Comparison of ENCODE assay signal across 7 mouse cellular contexts in the genomic region with DNA sequence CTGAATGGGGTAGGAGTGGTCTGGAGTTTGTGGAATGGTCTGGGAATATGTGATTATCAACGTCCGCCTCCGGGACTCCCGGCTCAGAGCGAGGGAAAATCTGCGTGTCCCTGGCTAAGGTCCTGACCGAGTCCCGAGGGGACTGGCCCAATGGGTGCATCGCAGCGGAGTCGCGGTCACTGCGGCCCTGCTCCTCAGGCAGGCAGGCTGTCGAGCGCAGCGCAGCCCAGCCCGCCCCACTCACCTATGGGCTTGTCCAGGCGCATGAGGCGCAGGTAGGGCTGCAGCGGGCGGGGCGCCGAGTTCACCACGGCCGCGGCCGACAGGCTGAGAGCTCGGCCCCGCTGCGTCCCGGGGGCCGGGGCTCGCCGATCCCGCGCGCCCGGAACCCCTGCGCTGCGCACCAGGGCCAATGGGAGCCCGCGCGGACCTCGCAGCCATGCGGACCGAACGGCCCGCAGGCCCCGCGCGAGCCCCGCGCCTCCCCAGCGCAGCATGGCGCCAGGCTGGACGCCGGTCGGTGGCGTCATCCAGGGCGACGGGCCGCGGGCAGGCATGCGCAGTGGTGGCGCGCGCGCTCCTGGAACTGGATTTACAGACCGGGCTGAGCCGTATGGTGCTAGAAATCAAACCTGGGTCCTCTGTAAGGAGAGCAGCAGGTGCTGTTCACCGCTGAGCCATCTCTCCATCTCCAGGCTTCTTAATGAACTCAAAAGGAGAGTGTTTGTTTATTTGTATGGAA. TPM values are rescaled to one million over a fixed set of nuclear protein-coding genes. Genes with fewer than 3 reads are reported as not detected.
DNase-seq lines count a peak whose midpoint lies in the region; ATAC-seq and TF ChIP-seq lines count a peak whose summit lies in the region.

No protein-coding gene starts in this region.

- peak overlapping the region; percentile 74 for H3K27ac ChIP-seq in intestine, postnatal 0 days (ENCODE audit: low read depth, low read length)
- H3K27ac ChIP-seq in limb, embryonic 10.5 days: peak overlapping the region; percentile 93
- H3K27ac ChIP-seq in midbrain, embryonic 12.5 days (replicated peaks): peak overlapping the region; percentile 70

- H3K4me3 ChIP-seq in intestine, postnatal 0 days (ENCODE audit: low read depth, low read length): peak overlapping the region; percentile 84
- H3K4me3 ChIP-seq in limb, embryonic 10.5 days: peak overlapping the region; percentile 83
- peak overlapping the region; percentile 85 for H3K4me3 ChIP-seq in midbrain, embryonic 12.5 days

- H3K27me3 ChIP-seq in intestine, postnatal 0 days (replicated peaks; ENCODE audit: control insufficient read depth, insufficient read depth, low read length): no peaks in the 10 kb centered on the region
- H3K27me3 ChIP-seq in limb, embryonic 10.5 days (ENCODE audit: low read depth, poor library complexity, severe bottlenecking): no peaks in the 10 kb centered on the region
- H3K27me3 ChIP-seq in midbrain, embryonic 12.5 days: no peaks in the 10 kb centered on the region

- under 1% methylated on average over 64 of the region's 71 CpGs for WGBS in intestine, postnatal 0 days
- under 1% methylated on average over 71 of the region's 71 CpGs for WGBS in limb, embryonic 10.5 days
- WGBS in midbrain, embryonic 12.5 days: under 1% methylated on average over 71 of the region's 71 CpGs

- peaks cover 3% of the 10 kb centered on the region; the same call in 1 of the 2 replicates for H3K4me1 ChIP-seq in intestine, postnatal 0 days (replicated peaks; ENCODE audit: control insufficient read depth, insufficient read depth, low read length)
- H3K4me1 ChIP-seq in limb, embryonic 10.5 days: peaks cover 19% of the 10 kb centered on the region
- peaks cover 9% of the 10 kb centered on the region for H3K4me1 ChIP-seq in midbrain, embryonic 12.5 days

- H3K36me3 ChIP-seq in intestine, postnatal 0 days (ENCODE audit: control insufficient read depth, insufficient read depth): no peaks in the 10 kb centered on the region
- H3K36me3 ChIP-seq in limb, embryonic 10.5 days: peaks cover 14% of the 10 kb centered on the region
- no peaks in the 10 kb centered on the region for H3K36me3 ChIP-seq in midbrain, embryonic 12.5 days

- peak overlapping the region; percentile 75 for H3K9ac ChIP-seq in intestine, postnatal 0 days (ENCODE audit: low read depth, low read length)
- H3K9ac ChIP-seq in midbrain, embryonic 12.5 days (replicated peaks): peak overlapping the region; percentile 79

- ATAC-seq in intestine, postnatal 0 days: peak; percentile 88
- peak; percentile 96 for ATAC-seq in midbrain, embryonic 12.5 days (ENCODE audit: low FRiP score, low read depth)

- no peak for TF ChIP-seq CTCF in intestine, postnatal 0 days (IDR thresholded peaks at IDR 0.05; ENCODE audit: low read depth)

- DNase-seq in adrenal gland, postnatal 10 days: peak; percentile 97
- DNase-seq in embryo, embryonic 9.5 days (ENCODE audit: extremely low spot score): peak; percentile 89
- peak; percentile 80 to 90 for DNase-seq in gastrocnemius, postnatal 4 days (ENCODE audit: low spot score in 2 of 2)
- DNase-seq in limb, embryonic 10.5 days (ENCODE audit: low spot score): peak; percentile 93
- DNase-seq in skeletal muscle tissue, adult 2 months (ENCODE audit: low read depth, low spot score): peak; percentile 69

- H3K9me3 ChIP-seq in intestine, postnatal 0 days (ENCODE audit: control insufficient read depth): no peaks in the 10 kb centered on the region
- no peaks in the 10 kb centered on the region for H3K9me3 ChIP-seq in limb, embryonic 10.5 days (replicated peaks)
- no peaks in the 10 kb centered on the region for H3K9me3 ChIP-seq in midbrain, embryonic 12.5 days

- peak overlapping the region; percentile 80 for H3K4me2 ChIP-seq in intestine, postnatal 0 days (replicated peaks; ENCODE audit: low read depth)
- peak overlapping the region; percentile 74 for H3K4me2 ChIP-seq in midbrain, embryonic 12.5 days (replicated peaks)

RNA-seq across cellular contexts. Expression of a gene that starts 1.0 kb away (rescaled TPM):
- total RNA-seq in adrenal gland, postnatal 10 days (2021): 10 to 100 TPM; 55.3 to 66.0 TPM
- 10 to 100 TPM; 38.3 to 39.9 TPM for total RNA-seq in gastrocnemius, postnatal 4 days (2021)
- 30.8 and 32.4 TPM in 2 replicates for polyA plus RNA-seq in intestine, postnatal 0 days (2015; fragmentation: Nextera tagmentation; extraction: Ambion mirVana)
- polyA plus RNA-seq in limb, embryonic 10.5 days (2016; fragmentation: Nextera tagmentation; extraction: Ambion mirVana): 60.5 and 69.0 TPM in 2 replicates
- 47.0 and 48.0 TPM in 2 replicates for polyA plus RNA-seq in midbrain, embryonic 12.5 days (2016; fragmentation: Nextera tagmentation; extraction: Ambion mirVana)

RNA-seq across cellular contexts. Expression of a gene that starts 45.6 kb away (rescaled TPM):
- 1 to 10 TPM; 1.9 to 2.5 TPM for total RNA-seq in adrenal gland, postnatal 10 days (2021)
- 1 to 10 TPM; 2.2 to 2.4 TPM for total RNA-seq in gastrocnemius, postnatal 4 days (2021)
- polyA plus RNA-seq in intestine, postnatal 0 days (2015; fragmentation: Nextera tagmentation; extraction: Ambion mirVana): 0.82 and 1.0 TPM in 2 replicates
- polyA plus RNA-seq in limb, embryonic 10.5 days (2016; fragmentation: Nextera tagmentation; extraction: Ambion mirVana): 0.64 and 2.3 TPM in 2 replicates
- polyA plus RNA-seq in midbrain, embryonic 12.5 days (2016; fragmentation: Nextera tagmentation; extraction: Ambion mirVana): 0.75 and 0.88 TPM in 2 replicates

Comparison
In these comparisons a context has a peak if more than half of its experiments do, and no peak if none do; other contexts are left out.
1. Peak in every context shown above with its lines: DNase-seq, ATAC-seq, H3K4me3 ChIP-seq and H3K27ac ChIP-seq.